ENCODE assay signal across 7 mouse cellular contexts in genomic region chr8:105283074-105283473, GRCm38 (mm10). TPM values are rescaled to one million over a fixed set of nuclear protein-coding genes. Genes with fewer than 3 reads are reported as not detected.
A peak's percentile ranks its signal among the peaks of the same experiment; 100 is the strongest.
DNase-seq lines count a peak whose midpoint lies in the region; ATAC-seq lines count a peak whose summit lies in the region.

No protein-coding gene starts in this region.

- no peak overlapping the region for H3K4me2 ChIP-seq in midbrain, embryonic 11.5 days
- H3K4me2 ChIP-seq in midbrain, embryonic 15.5 days = no peak overlapping the region
- H3K4me2 ChIP-seq in intestine, embryonic 14.5 days (ENCODE audit: low read length) = no peak overlapping the region
- no peak overlapping the region for H3K4me2 ChIP-seq in lung, embryonic 15.5 days

- peaks cover 10% of the 10 kb centered on the region for H3K4me1 ChIP-seq in midbrain, embryonic 11.5 days (ENCODE audit: control insufficient read depth, insufficient read depth, low read length)
- peaks cover 41% of the 10 kb centered on the region for H3K4me1 ChIP-seq in midbrain, embryonic 15.5 days
- H3K4me1 ChIP-seq in intestine, embryonic 14.5 days (replicated peaks; ENCODE audit: control insufficient read depth, insufficient read depth, low read length) = no peaks in the 10 kb centered on the region
- H3K4me1 ChIP-seq in lung, embryonic 15.5 days = peaks cover 32% of the 10 kb centered on the region

- no peak overlapping the region for H3K4me3 ChIP-seq in midbrain, embryonic 11.5 days (ENCODE audit: low read depth, low read length)
- H3K4me3 ChIP-seq in midbrain, embryonic 15.5 days = no peak overlapping the region
- H3K4me3 ChIP-seq in intestine, embryonic 14.5 days (ENCODE audit: low read depth, low read length) = no peak overlapping the region
- no peak overlapping the region for H3K4me3 ChIP-seq in lung, embryonic 15.5 days

- no peaks in the 10 kb centered on the region for H3K9me3 ChIP-seq in midbrain, embryonic 11.5 days (ENCODE audit: control insufficient read depth, low read length)
- H3K9me3 ChIP-seq in midbrain, embryonic 15.5 days = no peaks in the 10 kb centered on the region
- no peaks in the 10 kb centered on the region for H3K9me3 ChIP-seq in intestine, embryonic 14.5 days (ENCODE audit: control insufficient read depth, low read length)
- H3K9me3 ChIP-seq in lung, embryonic 15.5 days = no peaks in the 10 kb centered on the region

- DNase-seq in midbrain, embryonic 11.5 days (ENCODE audit: low spot score, missing footprints) = peak; percentile 89
- DNase-seq in T-cell, adult 2 months (ENCODE audit: low spot score) = peak; percentile 31
- DNase-seq in embryo, embryonic 9.5 days (ENCODE audit: extremely low spot score) = peak; percentile 42
- DNase-seq in intestine, embryonic 14.5 days (ENCODE audit: low spot score) = peak; percentile 77
- DNase-seq in testis, postnatal 10 days (ENCODE audit: low spot score) = peak; percentile 74

- peak; percentile 52 for ATAC-seq in midbrain, embryonic 11.5 days (ENCODE audit: low FRiP score)
- no peak for ATAC-seq in midbrain, embryonic 15.5 days (replicated peaks)
- peak; percentile 28 for ATAC-seq in intestine, embryonic 14.5 days (replicated peaks; ENCODE audit: low FRiP score, low TSS enrichment, low read depth)
- ATAC-seq in lung, embryonic 15.5 days (ENCODE audit: borderline replicate concordance, extremely low read depth, low FRiP score, low TSS enrichment) = peak; percentile 53

- 24% methylated on average over 23 of the region's 23 CpGs for WGBS in midbrain, embryonic 11.5 days
- 32% methylated on average over 23 of the region's 23 CpGs for WGBS in midbrain, embryonic 15.5 days
- WGBS in intestine, embryonic 14.5 days = 26% methylated on average over 23 of the region's 23 CpGs
- 43% methylated on average over 23 of the region's 23 CpGs for WGBS in lung, embryonic 15.5 days

- H3K27me3 ChIP-seq in midbrain, embryonic 11.5 days (ENCODE audit: control insufficient read depth, insufficient read depth, low read length) = peaks cover 19% of the 10 kb centered on the region
- H3K27me3 ChIP-seq in midbrain, embryonic 15.5 days (replicated peaks) = peaks cover 17% of the 10 kb centered on the region
- peaks cover 22% of the 10 kb centered on the region for H3K27me3 ChIP-seq in intestine, embryonic 14.5 days (replicated peaks; ENCODE audit: control insufficient read depth, insufficient read depth, low read length)
- H3K27me3 ChIP-seq in lung, embryonic 15.5 days = peaks cover 25% of the 10 kb centered on the region

- no peak overlapping the region for H3K9ac ChIP-seq in midbrain, embryonic 11.5 days (ENCODE audit: low read length)
- no peak overlapping the region for H3K9ac ChIP-seq in midbrain, embryonic 15.5 days
- H3K9ac ChIP-seq in intestine, embryonic 14.5 days (ENCODE audit: low read length) = no peak overlapping the region
- H3K9ac ChIP-seq in lung, embryonic 15.5 days = no peak overlapping the region

- H3K36me3 ChIP-seq in midbrain, embryonic 11.5 days (ENCODE audit: control insufficient read depth, insufficient read depth, low read length) = peaks cover 3% of the 10 kb centered on the region; the same call in 1 of the 2 replicates
- peaks cover 24% of the 10 kb centered on the region for H3K36me3 ChIP-seq in midbrain, embryonic 15.5 days (replicated peaks)
- peaks cover 20% of the 10 kb centered on the region for H3K36me3 ChIP-seq in intestine, embryonic 14.5 days (ENCODE audit: control insufficient read depth, insufficient read depth, low read length)
- H3K36me3 ChIP-seq in lung, embryonic 15.5 days = 0 out of 2 replicates have a peak, but pooled peaks cover 4% of the 10 kb centered on the region

- H3K27ac ChIP-seq in midbrain, embryonic 11.5 days (ENCODE audit: low read depth, low read length) = no peak overlapping the region
- no peak overlapping the region for H3K27ac ChIP-seq in midbrain, embryonic 15.5 days
- no peak overlapping the region for H3K27ac ChIP-seq in intestine, embryonic 14.5 days (ENCODE audit: low read depth)
- no peak overlapping the region for H3K27ac ChIP-seq in lung, embryonic 15.5 days

RNA-seq across cellular contexts. Expression of gene 4931428F04Rik, which starts 6.6 kb away (rescaled TPM):
- 34.2 and 34.4 TPM in 2 replicates for polyA plus RNA-seq in midbrain, embryonic 11.5 days (2014; fragmentation: Nextera tagmentation; extraction: Ambion mirVana)
- polyA plus RNA-seq in midbrain, embryonic 15.5 days (2015; fragmentation: Nextera tagmentation; extraction: Ambion mirVana) = 165 and 173 TPM in 2 replicates
- 9.1 and 11.7 TPM in 2 replicates for polyA plus RNA-seq in intestine, embryonic 14.5 days (2014; fragmentation: Nextera tagmentation; extraction: Ambion mirVana)
- 9.7 and 10.0 TPM in 2 replicates for polyA plus RNA-seq in lung, embryonic 15.5 days (2015; fragmentation: Nextera tagmentation; extraction: Ambion mirVana)

RNA-seq across cellular contexts. Expression of gene Nol3, which starts 7.1 kb away (rescaled TPM):
- polyA plus RNA-seq in midbrain, embryonic 11.5 days (2014; fragmentation: Nextera tagmentation; extraction: Ambion mirVana) = 2.0 and 3.2 TPM in 2 replicates
- polyA plus RNA-seq in midbrain, embryonic 15.5 days (2015; fragmentation: Nextera tagmentation; extraction: Ambion mirVana) = 4.0 and 4.5 TPM in 2 replicates
- polyA plus RNA-seq in intestine, embryonic 14.5 days (2014; fragmentation: Nextera tagmentation; extraction: Ambion mirVana) = 1.3 and 1.4 TPM in 2 replicates
- 1.5 and 1.7 TPM in 2 replicates for polyA plus RNA-seq in lung, embryonic 15.5 days (2015; fragmentation: Nextera tagmentation; extraction: Ambion mirVana)

RNA-seq across cellular contexts. Expression of gene Exoc3l, which starts 12.8 kb away (rescaled TPM):
- 6.4 and 8.6 TPM in 2 replicates for polyA plus RNA-seq in midbrain, embryonic 11.5 days (2014; fragmentation: Nextera tagmentation; extraction: Ambion mirVana)
- 11.8 and 12.7 TPM in 2 replicates for polyA plus RNA-seq in midbrain, embryonic 15.5 days (2015; fragmentation: Nextera tagmentation; extraction: Ambion mirVana)
- 9.8 and 10.1 TPM in 2 replicates for polyA plus RNA-seq in intestine, embryonic 14.5 days (2014; fragmentation: Nextera tagmentation; extraction: Ambion mirVana)
- 30.3 and 32.9 TPM in 2 replicates for polyA plus RNA-seq in lung, embryonic 15.5 days (2015; fragmentation: Nextera tagmentation; extraction: Ambion mirVana)

RNA-seq across cellular contexts. Expression of gene Hsf4, which starts 13.5 kb away (rescaled TPM):
- not detected in 2 replicates for polyA plus RNA-seq in midbrain, embryonic 11.5 days (2014; fragmentation: Nextera tagmentation; extraction: Ambion mirVana)
- polyA plus RNA-seq in midbrain, embryonic 15.5 days (2015; fragmentation: Nextera tagmentation; extraction: Ambion mirVana) = 0.25 and 0.42 TPM in 2 replicates
- 0.35 TPM in 1 of 2 replicates, not detected in the other for polyA plus RNA-seq in intestine, embryonic 14.5 days (2014; fragmentation: Nextera tagmentation; extraction: Ambion mirVana)
- 0.61 and 0.69 TPM in 2 replicates for polyA plus RNA-seq in lung, embryonic 15.5 days (2015; fragmentation: Nextera tagmentation; extraction: Ambion mirVana)

RNA-seq across cellular contexts. Expression of gene E2f4, which starts 14.4 kb away (rescaled TPM):
- polyA plus RNA-seq in midbrain, embryonic 11.5 days (2014; fragmentation: Nextera tagmentation; extraction: Ambion mirVana) = 94.9 and 101 TPM in 2 replicates
- polyA plus RNA-seq in midbrain, embryonic 15.5 days (2015; fragmentation: Nextera tagmentation; extraction: Ambion mirVana) = 45.3 and 48.9 TPM in 2 replicates
- 114 and 119 TPM in 2 replicates for polyA plus RNA-seq in intestine, embryonic 14.5 days (2014; fragmentation: Nextera tagmentation; extraction: Ambion mirVana)
- polyA plus RNA-seq in lung, embryonic 15.5 days (2015; fragmentation: Nextera tagmentation; extraction: Ambion mirVana) = 76.4 and 77.3 TPM in 2 replicates

Comparison
In these comparisons a context has a peak if more than half of its experiments do, and no peak if none do; other contexts are left out.
1. DNase-seq: peak in every context shown above with its lines; median percentile 89 in midbrain, embryonic 11.5 days; 77 in intestine, embryonic 14.5 days; 74 in testis, postnatal 10 days; 42 in embryo, embryonic 9.5 days; 31 in T-cell, adult 2 months.